Mouse (Mus musculus): Measurements from ENCODE around the gene Ggt6. TPM values are rescaled to one million over a fixed set of nuclear protein-coding genes. Genes with fewer than 3 reads are reported as not detected.

The Ggt6 gene
- total and polyA plus RNA-seq, 3 experiments, result 0.20 TPM; not detected in 2

- Histone ChIP-seq H3K79me2 (replicated peaks; ENCODE audit: control insufficient read depth, insufficient read depth, low read length) (no peaks in the 10 kb centered on the region), H3K27ac (peak overlapping the region; percentile 54; the same call in 1 of the 2 replicates), H3K4me3 (0 out of 2 replicates have a peak overlapping the region, but pooled peaks have one; percentile 5), H3K4me1 (ENCODE audit: control insufficient read depth, insufficient read depth, low read length) (peaks cover 7% of the 10 kb centered on the region), H3K36me3 (ENCODE audit: control insufficient read depth, insufficient read depth, low read length) (no peaks in the 10 kb centered on the region), H3K27me3 (ENCODE audit: control insufficient read depth, insufficient read depth, low read length) (no peaks in the 10 kb centered on the region), H3K9ac (ENCODE audit: low read depth, low read length) (no peak overlapping the region)
- intact Hi-C loops (cut with DNase I), result loop anchor here (2.0 to 5.0 kb wide), 2 partner anchors 29 to 40 kb away; no protein-coding TSS in a partner anchor
- no peak for TF ChIP-seq EP300 (IDR thresholded peaks at IDR 0.05; ENCODE audit: insufficient read depth, low read depth, low read length)
- no peak for TF ChIP-seq CTCF (IDR thresholded peaks at IDR 0.05)
- no peak for TF ChIP-seq POLR2A (IDR thresholded peaks at IDR 0.05; ENCODE audit: insufficient read depth, low read depth, low read length)
- 87% methylated on average over 2 of the region's 2 CpGs for WGBS
- DNase-seq, result no peak
These were observed 52.4 kb downstream of the Ggt6 start for GRCm38 (mm10) chr11:72487739-72488138.

Small RNA genes within 50 kb of the gene (microRNA-seq; reads per million reads assigned to microRNA genes)
- 0 reads per million in 2 experiments for gene Mir6338

Other genes starting within 250 kb of the Ggt6 start
- gene Gm43951, start 228.7 kb upstream of the Ggt6 start, total RNA-seq (2021), result under 1 TPM; 0.13 to 0.25 TPM
- 0.14 and 0.18 TPM in 2 replicates for gene Gm43951, start 228.7 kb upstream of the Ggt6 start, polyA plus RNA-seq (2012; rRNA removed)
- gene 4933427D14Rik, start 228.1 kb upstream of the Ggt6 start, total RNA-seq (2021), result 1 to 10 TPM; 2.0 to 2.3 TPM
- gene 4933427D14Rik, start 228.1 kb upstream of the Ggt6 start, polyA plus RNA-seq (2012; rRNA removed), result 2.0 and 2.8 TPM in 2 replicates
- 10 to 100 TPM; 39.0 to 43.7 TPM for gene Txndc17, start 228.0 kb upstream of the Ggt6 start, total RNA-seq (2021)
- 37.6 and 50.9 TPM in 2 replicates for gene Txndc17, start 228.0 kb upstream of the Ggt6 start, polyA plus RNA-seq (2012; rRNA removed)
- 10 to 100 TPM in 1 of 2 experiments, 1 to 10 TPM in 1; 9.6 to 10.9 TPM for gene Med31, start 219.9 kb upstream of the Ggt6 start, total RNA-seq (2021)
- 9.1 and 10.8 TPM in 2 replicates for gene Med31, start 219.9 kb upstream of the Ggt6 start, polyA plus RNA-seq (2012; rRNA removed)
- gene Slc13a5, start 168.3 kb upstream of the Ggt6 start, total RNA-seq (2021), result not detected
- 0.06 and 0.09 TPM in 2 replicates for gene Slc13a5, start 168.3 kb upstream of the Ggt6 start, polyA plus RNA-seq (2012; rRNA removed)
- 10 to 100 TPM in 1 of 2 experiments, 1 to 10 TPM in 1; 9.7 to 10.6 TPM for gene Xaf1, start 133.9 kb upstream of the Ggt6 start, total RNA-seq (2021)
- 21.8 and 52.4 TPM in 2 replicates for gene Xaf1, start 133.9 kb upstream of the Ggt6 start, polyA plus RNA-seq (2012; rRNA removed)
- not detected for gene Fbxo39, start 121.1 kb upstream of the Ggt6 start, total RNA-seq (2021)
- 0.23 TPM in 2 replicates for gene Fbxo39, start 121.1 kb upstream of the Ggt6 start, polyA plus RNA-seq (2012; rRNA removed)
- gene Tekt1, start 73.1 kb upstream of the Ggt6 start, total RNA-seq (2021), result not detected
- 0.49 TPM in 1 of 2 replicates, not detected in the other for gene Tekt1, start 73.1 kb upstream of the Ggt6 start, polyA plus RNA-seq (2012; rRNA removed)
- gene Smtnl2, start 23.8 kb upstream of the Ggt6 start, total RNA-seq (2021), result 10 to 100 TPM; 13.1 to 14.3 TPM
- 12.7 and 18.9 TPM in 2 replicates for gene Smtnl2, start 23.8 kb upstream of the Ggt6 start, polyA plus RNA-seq (2012; rRNA removed)
- gene Mybbp1a, start 5.8 kb downstream of the Ggt6 start, total RNA-seq (2021), result 10 to 100 TPM; 42.7 to 46.1 TPM
- 21.8 and 30.6 TPM in 2 replicates for gene Mybbp1a, start 5.8 kb downstream of the Ggt6 start, polyA plus RNA-seq (2012; rRNA removed)
- gene Spns2, start 54.4 kb downstream of the Ggt6 start, total RNA-seq (2021), result 1 to 10 TPM; 6.1 to 7.9 TPM
- 13.8 and 18.1 TPM in 2 replicates for gene Spns2, start 54.4 kb downstream of the Ggt6 start, polyA plus RNA-seq (2012; rRNA removed)
- gene Spns3, start 115.0 kb downstream of the Ggt6 start, total RNA-seq (2021), result not detected
- gene Spns3, start 115.0 kb downstream of the Ggt6 start, polyA plus RNA-seq (2012; rRNA removed), result 0.20 and 0.31 TPM in 2 replicates
- gene Ube2g1, start 171.8 kb downstream of the Ggt6 start, total RNA-seq (2021), result 10 to 100 TPM; 53.8 to 65.0 TPM
- 14.0 and 24.5 TPM in 2 replicates for gene Ube2g1, start 171.8 kb downstream of the Ggt6 start, polyA plus RNA-seq (2012; rRNA removed)